Mouse (Mus musculus): Measurements from ENCODE around the gene Hcst. TPM values are rescaled to one million over a fixed set of nuclear protein-coding genes. Genes with fewer than 3 reads are reported as not detected.

Gene Hcst
- not detected for polyA plus RNA-seq (2014; fragmentation: Illumina TruSeq; extraction: RNeasy Lipid Tissue Mini Kit (QIAGEN cat#74804); ENCODE audit: low read depth, low replicate concordance)

GRCm38 (mm10) chr7:30419561-30420499 lies at the start of gene Hcst:
Gene Hcst, minus strand, starts transcription at chr7:30419854.

GRCm38 (mm10) chr7:30457629-30458330 lies 38.1 kb upstream of the Hcst start, which contains the start of the genes Kirrel2 and Nphs1:
Gene Kirrel2, minus strand, starts transcription at chr7:30457690.
Gene Nphs1, plus strand, starts transcription at chr7:30458315.

GRCm38 (mm10) chr7:30444971-30445751 lies 25.5 kb upstream of the Hcst start, which contains the start of gene Aplp1:
Gene Aplp1, minus strand, starts transcription at chr7:30445535.

GRCm38 (mm10) chr7:30421175-30421889 lies 1.7 kb upstream of the Hcst start, which contains the start of gene Nfkbid:
Gene Nfkbid, plus strand, starts transcription at chr7:30421732.

DNA sequence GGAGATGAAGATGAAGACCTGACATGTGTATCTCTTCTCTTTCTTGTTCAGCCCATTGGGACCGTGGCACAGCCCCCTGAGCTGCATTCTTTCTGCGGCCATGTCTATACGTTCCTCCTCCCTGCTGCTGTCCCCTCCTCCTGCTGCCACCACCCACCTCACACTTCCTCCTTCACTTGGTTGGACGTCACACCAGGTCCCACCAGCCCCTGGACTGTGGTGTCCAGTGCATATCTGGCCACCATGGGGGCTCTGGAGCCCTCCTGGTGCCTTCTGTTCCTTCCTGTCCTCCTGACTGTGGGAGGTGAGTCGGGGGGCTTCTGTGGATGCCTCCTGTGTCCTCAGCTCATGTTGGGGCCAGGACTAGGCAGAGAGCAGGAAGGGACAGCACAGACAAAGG lies 6.1 kb downstream of the Hcst start, which contains the start of gene Tyrobp:
TSS of gene Tyrobp (plus strand) at position 165 of the 400 bp plus-strand sequence.

Other genes starting within 250 kb of the Hcst start
- gene Cox7a1, start 235.7 kb downstream of the Hcst start, polyA plus RNA-seq (2014; fragmentation: Illumina TruSeq; extraction: RNeasy Lipid Tissue Mini Kit (QIAGEN cat#74804); ENCODE audit: low read depth, low replicate concordance): 4,592 TPM
- gene Capns1, start 221.0 kb downstream of the Hcst start, polyA plus RNA-seq (2014; fragmentation: Illumina TruSeq; extraction: RNeasy Lipid Tissue Mini Kit (QIAGEN cat#74804); ENCODE audit: low read depth, low replicate concordance): 372 TPM
- gene Polr2i, start 187.9 kb downstream of the Hcst start, polyA plus RNA-seq (2014; fragmentation: Illumina TruSeq; extraction: RNeasy Lipid Tissue Mini Kit (QIAGEN cat#74804); ENCODE audit: low read depth, low replicate concordance): 59.9 TPM
- gene Tbcb, start 187.6 kb downstream of the Hcst start, polyA plus RNA-seq (2014; fragmentation: Illumina TruSeq; extraction: RNeasy Lipid Tissue Mini Kit (QIAGEN cat#74804); ENCODE audit: low read depth, low replicate concordance): 58.8 TPM
- not detected for gene Ovol3, start 184.1 kb downstream of the Hcst start, polyA plus RNA-seq (2014; fragmentation: Illumina TruSeq; extraction: RNeasy Lipid Tissue Mini Kit (QIAGEN cat#74804); ENCODE audit: low read depth, low replicate concordance)
- not detected for gene Thap8, start 139.8 kb downstream of the Hcst start, polyA plus RNA-seq (2014; fragmentation: Illumina TruSeq; extraction: RNeasy Lipid Tissue Mini Kit (QIAGEN cat#74804); ENCODE audit: low read depth, low replicate concordance)
- gene Wdr62, start 139.4 kb downstream of the Hcst start, polyA plus RNA-seq (2014; fragmentation: Illumina TruSeq; extraction: RNeasy Lipid Tissue Mini Kit (QIAGEN cat#74804); ENCODE audit: low read depth, low replicate concordance): 2.4 TPM
- gene Clip3, start 128.1 kb downstream of the Hcst start, polyA plus RNA-seq (2014; fragmentation: Illumina TruSeq; extraction: RNeasy Lipid Tissue Mini Kit (QIAGEN cat#74804); ENCODE audit: low read depth, low replicate concordance): 11.7 TPM
- 29.2 TPM for gene Alkbh6, start 111.1 kb downstream of the Hcst start, polyA plus RNA-seq (2014; fragmentation: Illumina TruSeq; extraction: RNeasy Lipid Tissue Mini Kit (QIAGEN cat#74804); ENCODE audit: low read depth, low replicate concordance)
- gene Syne4, start 105.0 kb downstream of the Hcst start, polyA plus RNA-seq (2014; fragmentation: Illumina TruSeq; extraction: RNeasy Lipid Tissue Mini Kit (QIAGEN cat#74804); ENCODE audit: low read depth, low replicate concordance): 2.5 TPM
- 0.42 TPM for gene E130208F15Rik, start 98.1 kb downstream of the Hcst start, polyA plus RNA-seq (2014; fragmentation: Illumina TruSeq; extraction: RNeasy Lipid Tissue Mini Kit (QIAGEN cat#74804); ENCODE audit: low read depth, low replicate concordance)
- 14.0 TPM for gene Sdhaf1, start 96.0 kb downstream of the Hcst start, polyA plus RNA-seq (2014; fragmentation: Illumina TruSeq; extraction: RNeasy Lipid Tissue Mini Kit (QIAGEN cat#74804); ENCODE audit: low read depth, low replicate concordance)
- gene Lrfn3, start 57.1 kb downstream of the Hcst start, polyA plus RNA-seq (2014; fragmentation: Illumina TruSeq; extraction: RNeasy Lipid Tissue Mini Kit (QIAGEN cat#74804); ENCODE audit: low read depth, low replicate concordance): 1.1 TPM
- gene Tyrobp, start 6.1 kb downstream of the Hcst start, polyA plus RNA-seq (2014; fragmentation: Illumina TruSeq; extraction: RNeasy Lipid Tissue Mini Kit (QIAGEN cat#74804); ENCODE audit: low read depth, low replicate concordance): 38.2 TPM
- gene Nfkbid, start 1.9 kb upstream of the Hcst start, polyA plus RNA-seq (2014; fragmentation: Illumina TruSeq; extraction: RNeasy Lipid Tissue Mini Kit (QIAGEN cat#74804); ENCODE audit: low read depth, low replicate concordance): 0.50 TPM
- 3.1 TPM for gene Aplp1, start 25.7 kb upstream of the Hcst start, polyA plus RNA-seq (2014; fragmentation: Illumina TruSeq; extraction: RNeasy Lipid Tissue Mini Kit (QIAGEN cat#74804); ENCODE audit: low read depth, low replicate concordance)
- gene Kirrel2, start 37.8 kb upstream of the Hcst start, polyA plus RNA-seq (2014; fragmentation: Illumina TruSeq; extraction: RNeasy Lipid Tissue Mini Kit (QIAGEN cat#74804); ENCODE audit: low read depth, low replicate concordance): not detected
- not detected for gene Nphs1, start 38.5 kb upstream of the Hcst start, polyA plus RNA-seq (2014; fragmentation: Illumina TruSeq; extraction: RNeasy Lipid Tissue Mini Kit (QIAGEN cat#74804); ENCODE audit: low read depth, low replicate concordance)
- gene Prodh2, start 73.8 kb upstream of the Hcst start, polyA plus RNA-seq (2014; fragmentation: Illumina TruSeq; extraction: RNeasy Lipid Tissue Mini Kit (QIAGEN cat#74804); ENCODE audit: low read depth, low replicate concordance): not detected
- 1.1 TPM for gene Arhgap33, start 115.2 kb upstream of the Hcst start, polyA plus RNA-seq (2014; fragmentation: Illumina TruSeq; extraction: RNeasy Lipid Tissue Mini Kit (QIAGEN cat#74804); ENCODE audit: low read depth, low replicate concordance)
- gene Hspb6, start 132.3 kb upstream of the Hcst start, polyA plus RNA-seq (2014; fragmentation: Illumina TruSeq; extraction: RNeasy Lipid Tissue Mini Kit (QIAGEN cat#74804); ENCODE audit: low read depth, low replicate concordance): 945 TPM
- gene Proser3, start 132.4 kb upstream of the Hcst start, polyA plus RNA-seq (2014; fragmentation: Illumina TruSeq; extraction: RNeasy Lipid Tissue Mini Kit (QIAGEN cat#74804); ENCODE audit: low read depth, low replicate concordance): 3.8 TPM
- gene Lin37, start 140.0 kb upstream of the Hcst start, polyA plus RNA-seq (2014; fragmentation: Illumina TruSeq; extraction: RNeasy Lipid Tissue Mini Kit (QIAGEN cat#74804); ENCODE audit: low read depth, low replicate concordance): 17.8 TPM
- 64.0 TPM for gene U2af1l4, start 143.4 kb upstream of the Hcst start, polyA plus RNA-seq (2014; fragmentation: Illumina TruSeq; extraction: RNeasy Lipid Tissue Mini Kit (QIAGEN cat#74804); ENCODE audit: low read depth, low replicate concordance)
- 8.0 TPM for gene Gm49396, start 143.5 kb upstream of the Hcst start, polyA plus RNA-seq (2014; fragmentation: Illumina TruSeq; extraction: RNeasy Lipid Tissue Mini Kit (QIAGEN cat#74804); ENCODE audit: low read depth, low replicate concordance)
- gene Psenen, start 143.8 kb upstream of the Hcst start, polyA plus RNA-seq (2014; fragmentation: Illumina TruSeq; extraction: RNeasy Lipid Tissue Mini Kit (QIAGEN cat#74804); ENCODE audit: low read depth, low replicate concordance): 106 TPM
- gene Igflr1, start 145.6 kb upstream of the Hcst start, polyA plus RNA-seq (2014; fragmentation: Illumina TruSeq; extraction: RNeasy Lipid Tissue Mini Kit (QIAGEN cat#74804); ENCODE audit: low read depth, low replicate concordance): not detected
- 16.4 TPM for gene Kmt2b, start 168.9 kb upstream of the Hcst start, polyA plus RNA-seq (2014; fragmentation: Illumina TruSeq; extraction: RNeasy Lipid Tissue Mini Kit (QIAGEN cat#74804); ENCODE audit: low read depth, low replicate concordance)
- not detected for gene Zbtb32, start 179.1 kb upstream of the Hcst start, polyA plus RNA-seq (2014; fragmentation: Illumina TruSeq; extraction: RNeasy Lipid Tissue Mini Kit (QIAGEN cat#74804); ENCODE audit: low read depth, low replicate concordance)
- 0.31 TPM for gene Upk1a, start 193.0 kb upstream of the Hcst start, polyA plus RNA-seq (2014; fragmentation: Illumina TruSeq; extraction: RNeasy Lipid Tissue Mini Kit (QIAGEN cat#74804); ENCODE audit: low read depth, low replicate concordance)
- gene Cox6b1, start 206.3 kb upstream of the Hcst start, polyA plus RNA-seq (2014; fragmentation: Illumina TruSeq; extraction: RNeasy Lipid Tissue Mini Kit (QIAGEN cat#74804); ENCODE audit: low read depth, low replicate concordance): 3,676 TPM
- gene Etv2, start 216.0 kb upstream of the Hcst start, polyA plus RNA-seq (2014; fragmentation: Illumina TruSeq; extraction: RNeasy Lipid Tissue Mini Kit (QIAGEN cat#74804); ENCODE audit: low read depth, low replicate concordance): not detected
- 37.8 TPM for gene Rbm42, start 230.5 kb upstream of the Hcst start, polyA plus RNA-seq (2014; fragmentation: Illumina TruSeq; extraction: RNeasy Lipid Tissue Mini Kit (QIAGEN cat#74804); ENCODE audit: low read depth, low replicate concordance)
- gene Haus5, start 245.1 kb upstream of the Hcst start, polyA plus RNA-seq (2014; fragmentation: Illumina TruSeq; extraction: RNeasy Lipid Tissue Mini Kit (QIAGEN cat#74804); ENCODE audit: low read depth, low replicate concordance): 7.5 TPM